Mouse (Mus musculus): ENCODE measurements around the gene Tmed9.
A peak's percentile ranks its signal among the peaks of the same experiment; 100 is the strongest.
"Not testable (repeated sequence)": the region's sequence is repeated elsewhere in the genome, so short reads cannot be mapped to it uniquely, and the experiment has no call there.

Tmed9 gene

GRCm38 (mm10) chr13:55567949-55568348 is 5.6 kb upstream of the Tmed9 start:
- no peak for DNase-seq

GRCm38 (mm10) chr13:55568524-55568923 is 5.0 kb upstream of the Tmed9 start:
- not testable (repeated sequence) for DNase-seq

GRCm38 (mm10) chr13:55569726-55570285 is 3.7 kb upstream of the Tmed9 start:
- DNase-seq: peak; percentile 21

GRCm38 (mm10) chr13:55570286-55570973 is 3.1 kb upstream of the Tmed9 start:
- DNase-seq: peak; percentile 45 to 54

- peak; percentile 96 to 97 for DNase-seq
Measured at GRCm38 (mm10) chr13:55571027-55571751, 2.3 kb upstream of the Tmed9 start, which contains the start of gene Fam193b. Gene Fam193b, minus strand, starts transcription at chr13:55571120.

GRCm38 (mm10) chr13:55571977-55572376 is 1.6 kb upstream of the Tmed9 start:
- no peak for DNase-seq

- no peak for DNase-seq
Measured at GRCm38 (mm10) chr13:55574321-55574720, 789 bp downstream of the Tmed9 start.

GRCm38 (mm10) chr13:55575932-55576331 is 2.4 kb downstream of the Tmed9 start:
- no peak for DNase-seq

- not testable (repeated sequence) for DNase-seq
Measured at GRCm38 (mm10) chr13:55576872-55577271, 3.3 kb downstream of the Tmed9 start.

- DNase-seq: no peak
Measured at GRCm38 (mm10) chr13:55578086-55578485, 4.6 kb downstream of the Tmed9 start.

- no peak for DNase-seq
Measured at GRCm38 (mm10) chr13:55591961-55592490, 18.5 kb downstream of the Tmed9 start.

GRCm38 (mm10) chr13:55592512-55593253 is 19.2 kb downstream of the Tmed9 start:
- DNase-seq: peak; percentile 97

- no peak for DNase-seq
Measured at GRCm38 (mm10) chr13:55593254-55593747, 19.8 kb downstream of the Tmed9 start.

- peak; percentile 65 to 72 for DNase-seq
Measured at GRCm38 (mm10) chr13:55595375-55595774, 21.8 kb downstream of the Tmed9 start.

- no peak for DNase-seq
Measured at GRCm38 (mm10) chr13:55596802-55597201, 23.3 kb downstream of the Tmed9 start.

GRCm38 (mm10) chr13:55599566-55600540 is 26.3 kb downstream of the Tmed9 start, which contains the start of gene B4galt7:
Gene B4galt7, plus strand, starts transcription at chr13:55599896.
- DNase-seq: peak; percentile 89

GRCm38 (mm10) chr13:55600657-55601056 is 27.1 kb downstream of the Tmed9 start:
- DNase-seq: no peak

- peak; percentile 86 to 89 for DNase-seq
Measured at GRCm38 (mm10) chr13:55601611-55602010, 28.1 kb downstream of the Tmed9 start.

- DNase-seq: no peak
Measured at GRCm38 (mm10) chr13:55604606-55605005, 31.1 kb downstream of the Tmed9 start.

GRCm38 (mm10) chr13:55606899-55607623 is 33.5 kb downstream of the Tmed9 start:
- DNase-seq: no peak

GRCm38 (mm10) chr13:55607624-55608006 is 34.1 kb downstream of the Tmed9 start:
- DNase-seq: no peak
